Mouse (Mus musculus) induced T-regulatory cell, adult 2 months (primary cell): ENCODE results near the gene Fbxw5.

Source experiments
- DNase-seq: peaks from one replicate; pipeline ENCODE4 v3.0.0-alpha.2; 2012; ENCODE audit warnings: low read depth

Gene Fbxw5

DNA sequence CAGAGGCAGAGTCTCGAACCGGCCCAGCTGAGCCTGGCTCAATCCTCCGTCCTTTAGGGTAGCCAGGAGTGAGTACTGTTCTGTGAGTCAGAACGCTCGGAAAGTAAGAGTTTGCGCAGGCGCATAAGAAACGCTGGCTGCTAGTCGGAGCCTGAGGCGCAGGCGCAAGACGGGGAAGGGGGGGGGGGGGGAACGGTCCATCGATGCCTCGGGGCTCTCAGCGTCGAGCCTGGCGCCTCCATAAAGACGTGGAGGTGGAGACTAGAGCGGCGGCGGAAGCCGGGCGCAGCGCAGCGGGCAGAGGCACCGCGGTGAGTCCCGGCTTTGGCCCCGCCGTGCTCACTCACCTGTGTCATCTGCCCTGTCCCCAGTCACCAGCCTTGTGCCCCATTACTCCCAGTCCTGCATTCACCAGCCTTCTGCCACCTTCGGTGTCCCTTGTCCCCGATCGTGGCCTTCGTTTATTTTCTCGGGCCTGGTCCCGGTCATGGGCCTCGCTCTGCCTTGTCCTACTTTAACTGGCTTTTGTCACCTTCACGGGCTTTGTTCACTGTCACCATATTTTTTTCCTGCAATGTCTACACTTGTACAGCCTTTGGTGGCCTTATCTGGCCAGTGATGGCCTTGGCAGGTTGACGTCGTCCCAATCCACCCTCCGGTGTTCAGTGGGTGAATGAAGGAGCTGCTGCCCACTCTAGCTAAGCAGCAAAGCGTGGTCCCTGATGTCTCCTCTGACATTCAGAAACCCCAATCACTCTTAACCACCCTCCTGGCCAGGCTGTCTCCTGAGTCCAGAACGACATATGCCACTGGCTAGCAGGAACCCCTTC, at the start of gene Fbxw5:
Fbxw5 (plus strand) TSS at position 175 of the 830 bp plus-strand sequence.
- peak; percentile 97 for DNase-seq

GRCm38 (mm10) chr2:25450853-25451647, 49.5 kb upstream of the Fbxw5 start:
- no peak for DNase-seq

- DNase-seq, result no peak
Measured at GRCm38 (mm10) chr2:25452951-25453350, 47.6 kb upstream of the Fbxw5 start.

DNA sequence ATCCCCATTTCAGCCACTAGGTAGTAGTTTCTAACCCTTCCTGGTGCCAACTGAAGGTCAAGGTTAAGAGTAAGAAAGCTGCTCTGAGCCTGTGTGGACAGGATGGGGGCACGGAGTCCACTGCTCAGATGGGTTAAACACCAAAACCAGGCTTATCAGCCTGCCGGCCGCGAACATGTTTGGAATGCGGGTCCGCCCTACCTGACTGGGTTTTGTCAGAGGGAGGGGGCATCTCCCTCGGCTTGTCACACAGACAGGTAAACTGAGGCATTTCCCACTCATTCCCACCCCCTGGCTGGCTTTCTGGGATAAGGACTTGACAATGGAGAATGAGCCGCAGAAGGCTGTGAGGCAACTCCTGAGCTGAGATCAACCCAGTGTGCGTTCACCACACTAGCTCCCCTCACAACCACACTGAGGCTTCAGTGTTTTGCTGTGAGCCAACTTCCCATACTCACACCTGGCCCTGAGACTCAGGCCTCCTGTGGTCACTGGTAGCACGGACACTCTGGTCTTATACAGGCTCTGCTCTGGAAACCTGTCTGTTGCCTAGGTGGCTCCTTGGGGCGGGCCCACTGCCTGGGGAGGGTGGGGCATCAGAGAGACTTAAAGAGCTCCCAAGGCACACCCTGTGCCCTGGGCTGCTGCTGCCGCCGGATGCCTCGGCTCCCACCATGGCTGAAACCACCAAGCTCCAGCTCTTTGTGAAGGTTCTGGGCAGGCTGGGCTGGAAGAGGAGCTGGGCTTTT, 44.2 kb upstream of the Fbxw5 start, which contains the start of gene Clic3:
Clic3 (plus strand) TSS at position 634 of the 749 bp plus-strand sequence.
- DNase-seq, result no peak

DNA sequence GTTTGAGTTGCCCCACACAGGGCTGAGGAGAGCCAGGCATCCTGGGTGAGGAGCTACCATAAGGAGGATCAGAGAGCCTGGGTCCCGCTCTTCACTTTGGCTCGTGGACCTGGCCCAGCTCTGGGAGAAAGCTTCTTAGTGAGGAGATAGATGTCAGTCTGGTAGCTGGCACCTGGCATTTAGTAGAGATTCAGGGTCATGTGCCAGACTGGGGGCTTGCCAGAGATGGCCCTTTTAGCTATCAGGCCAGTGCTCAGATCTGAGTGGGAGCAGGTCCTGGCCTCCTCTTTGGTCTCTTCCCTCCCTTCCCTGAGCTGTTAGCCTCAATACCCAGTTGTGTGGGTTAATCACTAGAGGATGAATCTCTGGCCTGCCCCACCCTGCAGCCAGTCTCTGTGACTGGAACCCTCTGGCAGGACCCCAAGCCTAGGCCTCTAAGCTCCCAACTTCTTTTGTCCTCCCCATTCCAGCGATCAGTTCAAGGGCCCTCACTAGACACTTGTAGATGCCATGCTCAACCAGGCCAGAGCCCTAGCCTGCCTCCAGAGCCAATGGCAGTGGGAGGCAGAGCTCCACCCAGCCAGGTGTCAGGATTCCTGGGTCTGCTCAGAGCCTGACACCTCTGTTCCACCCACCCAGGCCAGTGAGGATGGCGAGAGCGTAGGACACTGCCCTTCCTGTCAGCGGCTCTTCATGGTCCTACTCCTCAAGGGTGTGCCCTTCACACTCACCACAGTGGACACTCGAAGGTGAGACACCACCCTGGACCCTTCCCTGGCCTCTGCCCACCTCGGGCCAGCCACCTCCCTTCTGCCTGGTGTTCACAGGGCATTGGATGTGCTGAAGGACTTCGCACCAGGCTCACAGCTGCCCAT, 43.3 kb upstream of the Fbxw5 start:
- no peak for DNase-seq

- DNase-seq, result no peak
Measured at GRCm38 (mm10) chr2:25458911-25459310, 41.6 kb upstream of the Fbxw5 start.

- no peak for DNase-seq
Measured at GRCm38 (mm10) chr2:25460135-25460534, 40.4 kb upstream of the Fbxw5 start.

DNA sequence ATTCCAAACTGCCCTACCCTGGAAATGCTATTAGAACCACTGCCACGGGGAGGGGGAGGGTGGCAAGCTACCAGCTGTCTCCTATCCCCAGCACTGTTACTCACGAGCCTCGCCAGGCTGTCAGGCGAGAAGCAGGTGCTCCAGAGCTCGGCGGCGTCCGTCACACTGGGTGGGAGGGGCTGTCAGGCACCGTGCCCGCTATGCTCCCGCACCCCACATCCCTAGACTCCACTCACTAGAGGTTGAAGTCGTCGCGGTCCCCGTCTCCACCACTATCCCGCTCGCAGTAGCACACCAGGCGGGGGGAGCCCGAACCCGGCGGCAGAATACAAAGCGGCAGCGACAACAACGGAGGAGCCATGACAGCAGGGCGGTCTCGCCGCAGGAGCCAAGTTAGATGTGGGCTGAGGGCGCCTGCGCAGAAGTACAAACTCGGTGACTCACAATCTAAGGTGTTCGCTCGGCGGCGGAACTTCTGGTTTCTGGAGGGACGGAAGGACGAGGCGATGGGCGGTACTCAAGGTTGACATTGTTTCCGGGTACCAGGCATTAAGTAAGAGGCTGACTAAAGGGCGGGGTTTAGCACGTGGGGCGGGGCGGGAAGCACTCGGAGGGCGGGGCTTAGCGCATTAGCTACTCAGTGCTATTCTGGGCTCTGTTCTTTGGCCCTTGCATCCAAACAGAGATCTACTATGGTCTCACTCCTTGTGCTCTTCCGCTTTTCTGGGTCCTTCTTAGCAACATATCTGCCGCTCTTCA, 39.8 kb upstream of the Fbxw5 start, which contains the start of gene Paxx:
Paxx (minus strand) TSS at position 544 of the 759 bp plus-strand sequence.
- peak; percentile 100 for DNase-seq

DNA sequence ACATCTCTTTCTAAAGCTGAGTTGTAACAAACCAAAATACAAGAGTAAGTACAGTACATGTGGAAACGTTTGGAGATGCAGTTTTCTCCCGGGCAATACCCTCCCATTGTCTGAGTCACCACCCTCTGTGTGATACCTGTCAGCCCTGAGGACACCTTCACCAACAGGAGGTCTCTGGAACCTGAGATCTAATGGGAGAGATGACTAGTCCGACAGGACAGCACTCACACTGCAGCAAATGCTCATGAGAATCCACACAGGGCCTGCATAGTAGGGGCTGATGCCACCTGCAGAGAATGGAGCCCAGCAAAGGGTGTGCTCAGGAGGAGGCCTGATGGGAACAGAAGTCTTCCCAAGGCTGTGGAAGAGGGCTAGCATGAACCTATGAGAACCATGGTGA, 39.1 kb upstream of the Fbxw5 start:
- DNase-seq, result no peak

DNA sequence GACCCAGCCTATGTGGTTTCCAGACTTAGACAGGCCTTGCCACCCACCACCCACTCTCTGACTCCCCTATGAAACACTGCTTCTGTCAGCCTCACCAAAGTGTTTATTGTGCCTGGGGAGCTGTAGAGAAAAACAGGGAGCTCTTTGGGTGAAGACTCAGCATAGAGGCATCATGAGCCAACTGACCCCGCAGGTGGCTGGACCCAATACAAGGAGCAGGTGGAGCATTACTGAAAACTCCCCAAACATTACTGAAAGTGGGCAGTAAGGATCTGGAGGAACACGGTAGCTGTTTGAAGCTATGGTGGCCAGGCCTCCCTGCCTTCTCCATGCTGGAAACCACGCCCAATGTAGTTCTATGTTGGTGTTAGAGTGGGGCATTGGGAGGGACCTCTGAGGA, 36.9 kb upstream of the Fbxw5 start:
- DNase-seq, result no peak

DNA sequence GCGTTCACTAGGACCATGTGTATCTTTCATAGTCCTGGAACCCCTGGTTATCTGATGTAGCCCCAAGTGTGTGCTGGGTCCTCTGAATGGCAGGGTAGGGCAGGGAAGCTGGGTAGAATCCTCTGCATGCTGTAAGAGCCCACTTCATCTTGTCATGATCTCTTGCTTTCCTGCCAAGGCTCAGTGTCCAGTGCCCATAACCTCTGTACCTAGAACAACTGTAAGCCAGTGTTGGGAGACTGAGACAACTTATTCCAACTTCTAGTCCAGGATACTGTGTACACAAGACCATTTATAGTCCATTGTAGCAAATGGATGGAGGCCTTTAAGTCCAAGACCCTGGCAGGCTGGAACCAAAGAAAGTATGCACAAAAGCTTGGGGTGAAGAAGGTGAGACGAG, 35.3 kb upstream of the Fbxw5 start:
- DNase-seq, result no peak

- DNase-seq, result peak; percentile 91
Measured at GRCm38 (mm10) chr2:25465816-25466635, 34.5 kb upstream of the Fbxw5 start.

- DNase-seq, result no peak
Measured at GRCm38 (mm10) chr2:25467606-25468303, 32.8 kb upstream of the Fbxw5 start.

DNA sequence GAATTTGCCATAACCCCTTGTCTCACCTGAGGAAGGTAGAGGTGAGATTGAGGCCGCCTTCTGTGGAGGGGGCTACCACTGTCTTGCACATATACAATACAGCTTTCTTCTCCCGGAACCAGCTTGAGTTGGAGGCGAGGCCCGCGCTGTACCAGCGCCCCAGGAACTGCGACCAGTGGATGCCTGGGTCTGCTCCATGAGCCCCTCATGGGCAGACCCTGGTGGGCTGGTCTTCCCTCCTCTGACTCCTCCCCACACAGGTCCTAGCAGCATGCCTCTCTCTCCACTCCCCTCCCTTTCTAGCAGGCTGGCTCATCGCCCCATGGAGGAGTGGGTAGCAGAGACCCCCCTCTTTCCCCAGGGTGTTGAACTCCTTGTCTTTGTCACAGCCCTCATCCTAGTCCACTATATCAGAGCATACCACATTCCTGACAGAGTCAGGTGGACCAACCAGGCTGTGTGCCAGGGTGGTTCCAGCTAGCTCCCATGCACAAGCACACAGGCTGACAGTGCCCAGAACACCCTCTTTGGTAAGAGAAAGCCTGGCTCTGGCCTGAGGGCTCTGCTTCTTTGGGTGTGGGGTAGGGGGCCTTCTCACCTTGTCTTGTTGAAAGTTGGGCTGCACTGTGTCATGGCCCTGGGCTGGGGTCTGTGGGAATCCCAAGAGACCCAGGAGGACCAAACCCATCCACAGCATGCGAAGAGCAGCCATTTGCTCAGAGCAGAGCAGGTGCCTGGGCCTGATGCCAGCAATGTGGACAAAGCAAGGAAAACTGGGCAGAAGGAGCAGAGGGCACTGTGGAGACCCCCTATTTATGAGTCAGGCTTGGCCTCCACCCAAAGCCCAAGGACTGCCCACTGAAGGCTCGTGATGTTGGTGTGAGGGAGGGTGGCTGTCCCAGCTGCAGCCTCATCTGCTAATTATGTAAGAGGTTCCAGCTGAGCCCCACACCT, 31.3 kb upstream of the Fbxw5 start:
- no peak for DNase-seq

GRCm38 (mm10) chr2:25469969-25470368, 30.6 kb upstream of the Fbxw5 start, which contains the start of gene Ptgds:
TSS of gene Ptgds (minus strand) at chr2:25470046.
- no peak for DNase-seq

- DNase-seq, result no peak
Measured at GRCm38 (mm10) chr2:25472550-25472949, 28.0 kb upstream of the Fbxw5 start.

DNA sequence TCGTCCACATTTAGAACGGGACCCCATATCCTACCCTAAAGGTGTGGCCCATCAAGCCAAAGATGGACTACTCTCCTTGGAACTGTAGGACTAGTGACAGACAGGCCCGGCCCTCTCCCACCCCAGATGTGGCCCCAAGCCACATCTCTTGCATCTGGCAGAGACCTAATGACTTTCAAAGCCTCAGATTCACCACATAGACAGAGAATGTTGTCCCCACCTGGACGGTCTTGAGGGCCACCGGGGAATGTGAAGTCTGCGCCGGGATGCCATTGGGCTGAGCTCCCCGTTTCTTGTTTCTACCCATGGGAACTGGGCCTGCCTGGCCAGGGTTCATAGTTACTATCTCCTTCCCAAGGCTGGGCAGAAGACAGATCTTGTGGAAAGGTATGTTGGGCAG, 23.0 kb upstream of the Fbxw5 start:
- DNase-seq, result no peak
